Mouse (Mus musculus) adrenal gland, adult 18-20 months (tissue): Measurements from ENCODE around the gene Sdhd. TPM values are rescaled to one million over a fixed set of nuclear protein-coding genes. Genes with fewer than 3 reads are reported as not detected.

Experiments used
- total RNA-seq, 2 experiments: library from RNA; stranded (reverse); gene quantifications; 1 replicate in 1 of 2; 2 replicates in 1 of 2; pipeline ENCODE4 v1.2.3; 2021

The Sdhd gene
- total RNA-seq, 2 experiments from 2014 or later: 260 to 414 TPM

Other genes with a start within 250 kb of the Sdhd start
- gene Plet1, start 109.3 kb downstream of the Sdhd start, total RNA-seq: under 1 TPM in 1 of 2 experiments, not detected in 1; 0.29 TPM
- gene Pts, start 75.1 kb downstream of the Sdhd start, total RNA-seq: 10 to 100 TPM; 76.0 to 77.4 TPM
- 1 to 10 TPM; 3.9 to 6.5 TPM for gene Il18, start 49.0 kb downstream of the Sdhd start, total RNA-seq
- gene Bco2, start 48.6 kb downstream of the Sdhd start, total RNA-seq: 1 to 10 TPM; 4.6 to 4.7 TPM
- not detected for gene Tex12, start 42.5 kb downstream of the Sdhd start, total RNA-seq
- gene Timm8b, start 98 bp upstream of the Sdhd start, total RNA-seq: 100 to 1,000 TPM; 210 to 223 TPM
- gene Pih1d2, start 13.5 kb upstream of the Sdhd start, total RNA-seq: 1 to 10 TPM; 1.2 to 2.1 TPM
- 10 to 100 TPM; 24.5 to 25.6 TPM for gene Nkapd1, start 13.7 kb upstream of the Sdhd start, total RNA-seq
- 100 to 1,000 TPM; 164 to 320 TPM for gene Dlat, start 56.0 kb upstream of the Sdhd start, total RNA-seq
- gene Dixdc1, start 135.7 kb upstream of the Sdhd start, total RNA-seq: 1 to 10 TPM; 5.4 to 7.7 TPM
- 1 to 10 TPM; 5.1 to 5.4 TPM for gene 2310030G06Rik, start 142.7 kb upstream of the Sdhd start, total RNA-seq
- 10 to 100 TPM; 26.1 to 89.2 TPM for gene Cryab, start 147.5 kb upstream of the Sdhd start, total RNA-seq
- gene Hspb2, start 148.5 kb upstream of the Sdhd start, total RNA-seq: 1 to 10 TPM; 1.7 to 3.4 TPM
- 1 to 10 TPM; 4.5 to 5.6 TPM for gene Fdxacb1, start 164.4 kb upstream of the Sdhd start, total RNA-seq
- gene Alg9, start 171.2 kb upstream of the Sdhd start, total RNA-seq: 10 to 100 TPM; 22.2 to 30.1 TPM
- 10 to 100 TPM; 47.5 to 69.0 TPM for gene 1110032A03Rik, start 171.7 kb upstream of the Sdhd start, total RNA-seq
- gene Ppp2r1b, start 241.5 kb upstream of the Sdhd start, total RNA-seq: 10 to 100 TPM; 44.3 to 64.2 TPM